Mouse (Mus musculus) spleen, adult 18-20 months (tissue): Measurements from ENCODE around the gene Rassf5.

Source experiments
- DNase-seq, 2 experiments: peaks; one replicate each; pipeline ENCODE4 v3.0.0; 2022; ENCODE audit warnings: mixed read lengths in 2 of 2

Rassf5 gene

GRCm38 (mm10) chr1:131208081-131208480 lies 37.0 kb downstream of the Rassf5 start:
- DNase-seq = no peak

GRCm38 (mm10) chr1:131207531-131207930 lies 37.5 kb downstream of the Rassf5 start:
- peak; percentile 62 to 82 for DNase-seq

- DNase-seq = no peak
Observed at GRCm38 (mm10) chr1:131206342-131206741, 38.7 kb downstream of the Rassf5 start.

- DNase-seq = no peak
Observed at GRCm38 (mm10) chr1:131204461-131204860, 40.6 kb downstream of the Rassf5 start.

- DNase-seq = peak in 1 of 2 experiments; percentile 2
Observed at GRCm38 (mm10) chr1:131201391-131201790, 43.7 kb downstream of the Rassf5 start.

GRCm38 (mm10) chr1:131200588-131200987 lies 44.5 kb downstream of the Rassf5 start:
- DNase-seq = peak in 1 of 2 experiments; percentile 6

- peak; percentile 88 to 94 for DNase-seq
Observed at GRCm38 (mm10) chr1:131199976-131200375, 45.1 kb downstream of the Rassf5 start.

GRCm38 (mm10) chr1:131199118-131199821 lies 45.8 kb downstream of the Rassf5 start:
- peak in 1 of 2 experiments; percentile 46 for DNase-seq

- DNase-seq = no peak
Observed at GRCm38 (mm10) chr1:131198417-131198960, 46.6 kb downstream of the Rassf5 start.

- DNase-seq = no peak
Observed at GRCm38 (mm10) chr1:131196107-131196506, 49.0 kb downstream of the Rassf5 start.

GRCm38 (mm10) chr1:131195653-131196052 lies 49.4 kb downstream of the Rassf5 start:
- no peak for DNase-seq

- DNase-seq = no peak
Observed at GRCm38 (mm10) chr1:131193746-131194145, 51.3 kb downstream of the Rassf5 start.

- no peak for DNase-seq
Observed at GRCm38 (mm10) chr1:131188655-131189054, 56.4 kb downstream of the Rassf5 start.

- DNase-seq = no peak
Observed at GRCm38 (mm10) chr1:131187856-131188255, 57.2 kb downstream of the Rassf5 start.

GRCm38 (mm10) chr1:131186995-131187394 lies 58.1 kb downstream of the Rassf5 start:
- no peak for DNase-seq

- no peak for DNase-seq
Observed at GRCm38 (mm10) chr1:131185821-131186506, 59.1 kb downstream of the Rassf5 start.

- no peak for DNase-seq
Observed at GRCm38 (mm10) chr1:131184956-131185660, 60.0 kb downstream of the Rassf5 start.

- DNase-seq = no peak
Observed at GRCm38 (mm10) chr1:131184253-131184955, 60.7 kb downstream of the Rassf5 start.

GRCm38 (mm10) chr1:131183201-131183600 lies 61.9 kb downstream of the Rassf5 start:
- no peak for DNase-seq

- peak; percentile 67 to 83 for DNase-seq
Observed at GRCm38 (mm10) chr1:131181642-131182527, 63.2 kb downstream of the Rassf5 start.

GRCm38 (mm10) chr1:131180386-131180785 lies 64.7 kb downstream of the Rassf5 start:
- no peak for DNase-seq

- no peak for DNase-seq
Observed at GRCm38 (mm10) chr1:131178083-131178482, 67.0 kb downstream of the Rassf5 start.
